Mouse (Mus musculus) kidney, postnatal 25 days (tissue): ENCODE data around the gene Rnf34.

Experiments used
- DNase-seq, 2 experiments: peaks; one replicate each; pipeline ENCODE4 v3.0.0; 2021; ENCODE audit warnings: mixed read lengths in 2 of 2

Gene Rnf34

GRCm38 (mm10) chr5:122874359-122874758 is 24.5 kb downstream of the Rnf34 start:
- no peak for DNase-seq

- DNase-seq = no peak
Observed at GRCm38 (mm10) chr5:122876671-122877070, 26.8 kb downstream of the Rnf34 start.

GRCm38 (mm10) chr5:122880241-122880980 is 30.6 kb downstream of the Rnf34 start:
- no peak for DNase-seq

GRCm38 (mm10) chr5:122881313-122881712 is 31.5 kb downstream of the Rnf34 start:
- DNase-seq = peak; percentile 77 to 83

GRCm38 (mm10) chr5:122882256-122883050 is 32.6 kb downstream of the Rnf34 start:
- DNase-seq = peak; percentile 43 to 80

- DNase-seq = no peak
Observed at GRCm38 (mm10) chr5:122883237-122883636, 33.4 kb downstream of the Rnf34 start.

GRCm38 (mm10) chr5:122883652-122884235 is 33.9 kb downstream of the Rnf34 start:
- DNase-seq = no peak

GRCm38 (mm10) chr5:122884594-122885348 is 34.9 kb downstream of the Rnf34 start:
- DNase-seq = no peak

- no peak for DNase-seq
Observed at GRCm38 (mm10) chr5:122887033-122887432, 37.2 kb downstream of the Rnf34 start.

- DNase-seq = peak; percentile 31 to 55
Observed at GRCm38 (mm10) chr5:122887926-122888611, 38.2 kb downstream of the Rnf34 start.

- DNase-seq = no peak
Observed at GRCm38 (mm10) chr5:122888612-122889214, 38.9 kb downstream of the Rnf34 start.

GRCm38 (mm10) chr5:122890396-122890795 is 40.5 kb downstream of the Rnf34 start:
- no peak for DNase-seq

GRCm38 (mm10) chr5:122893270-122893669 is 43.4 kb downstream of the Rnf34 start:
- no peak for DNase-seq

- DNase-seq = peak; percentile 55 to 80
Observed at GRCm38 (mm10) chr5:122894007-122894637, 44.3 kb downstream of the Rnf34 start.

- no peak for DNase-seq
Observed at GRCm38 (mm10) chr5:122894821-122895220, 45.0 kb downstream of the Rnf34 start.

- DNase-seq = no peak
Observed at GRCm38 (mm10) chr5:122898153-122898552, 48.3 kb downstream of the Rnf34 start.

- DNase-seq = peak; percentile 25 to 54
Observed at GRCm38 (mm10) chr5:122898963-122899776, 49.3 kb downstream of the Rnf34 start.

GRCm38 (mm10) chr5:122899777-122900557 is 50.1 kb downstream of the Rnf34 start:
- peak; percentile 91 to 96 for DNase-seq

GRCm38 (mm10) chr5:122900558-122901171 is 50.8 kb downstream of the Rnf34 start:
- no peak for DNase-seq
